Mouse (Mus musculus) hindbrain, postnatal 0 days (tissue): ENCODE measurements around the gene Ciao2a. TPM values are rescaled to one million over a fixed set of nuclear protein-coding genes. Genes with fewer than 3 reads are reported as not detected.

Source experiments
- ATAC-seq: fragments of 200-750 bp; cut with Nextera tagmentation; 2 replicates; pipeline ENCODE4 v1.8.0; 2017; ENCODE audit warnings: mild to moderate bottlenecking, moderate TSS enrichment, moderate library complexity
- DNase-seq: peaks from one replicate; pipeline ENCODE4 v3.0.0-alpha.2; 2015; ENCODE audit warnings: low spot score
- H3K27ac ChIP-seq: fragments of 300-500 bp; sonication (generic); 2 replicates; pipeline ENCODE4 v1.5.1; 2014; ENCODE audit warnings: mild to moderate bottlenecking
- H3K27me3 ChIP-seq: fragments of 300-500 bp; sonication (generic); 2 replicates; pipeline ENCODE4 v1.6.1; 2014; ENCODE audit warnings: low read length, mixed read lengths; ENCODE audit not compliant: insufficient read depth
- H3K36me3 ChIP-seq: fragments of 300-500 bp; sonication (generic); 2 replicates; pipeline ENCODE4 v1.6.1; 2014; ENCODE audit warnings: low read length, mixed read lengths; ENCODE audit not compliant: insufficient read depth
- H3K4me1 ChIP-seq: fragments of 300-500 bp; sonication (generic); 2 replicates; pipeline ENCODE4 v1.6.1; 2014; ENCODE audit warnings: antibody characterized with exemption, low read length, mixed read lengths; ENCODE audit not compliant: insufficient read depth
- H3K4me2 ChIP-seq: fragments of 300-500 bp; sonication (generic); 2 replicates; pipeline ENCODE4 v1.6.1; 2014; ENCODE audit warnings: low read depth, mild to moderate bottlenecking, low read length, moderate library complexity, mixed read lengths
- H3K4me3 ChIP-seq: fragments of 300-500 bp; sonication (generic); 2 replicates; pipeline ENCODE4 v1.5.1; 2014; ENCODE audit warnings: low read length
- H3K9ac ChIP-seq: fragments of 300-500 bp; sonication (generic); replicated peaks from 2 replicates; pipeline ENCODE4 v1.6.1; 2014; ENCODE audit warnings: mild to moderate bottlenecking, low read length, moderate library complexity, mixed read lengths
- H3K9me3 ChIP-seq: fragments of 300-500 bp; sonication (generic); 2 replicates; pipeline ENCODE4 v1.6.1; 2016; ENCODE audit warnings: low read length, mixed read lengths
- CTCF ChIP-seq: IDR thresholded peaks from 2 replicates; pipeline ENCODE4 v1.5.1; 2016; ENCODE audit warnings: antibody characterized with exemption, control low read depth, low read depth
- WGBS: fragments of 180-500 bp; shearing (Covaris S2); extraction: QIAGEN DNeasy Blood & Tissue Kit; methylation state at CpG from one replicate; pipeline ENCODE4 v1.1.7; 2014; 5-methylcytosine and 5-hydroxymethylcytosine counted together
- polyA plus RNA-seq: library from polyadenylated mRNA; unstranded; fragments of >200 nt; fragmentation: Nextera tagmentation; extraction: Ambion mirVana; gene quantifications from 2 replicates; pipeline ENCODE4 v1.2.1, GENCODE M21; 2015
- total RNA-seq: library from RNA; depleted of rRNA; stranded (reverse); fragments of >200 nt; gene quantifications from 2 replicates; pipeline ENCODE4 v1.2.3, GENCODE M21; 2014

The Ciao2a gene
- total and polyA plus RNA-seq, 2 experiments from 2014 or later, result 25.5 to 77.6 TPM

- H3K4me3 ChIP-seq, result no peak overlapping the region
- no peak for TF ChIP-seq CTCF
- no peaks in the 10 kb centered on the region for H3K27me3 ChIP-seq
- no peaks in the 10 kb centered on the region for H3K9me3 ChIP-seq
- no peaks in the 10 kb centered on the region for H3K4me1 ChIP-seq
- ATAC-seq (no peak), DNase-seq (no peak)
- WGBS, result 88% methylated on average over 7 of the region's 7 CpGs
- H3K9ac ChIP-seq, result no peak overlapping the region
- no peak overlapping the region for H3K4me2 ChIP-seq
- peaks cover 40% of the 10 kb centered on the region for H3K36me3 ChIP-seq
- no peak overlapping the region for H3K27ac ChIP-seq
These were observed 11.8 kb downstream of the Ciao2a start for GRCm38 (mm10) chr9:66138193-66138592.

- H3K4me3 ChIP-seq, result no peak overlapping the region
- no peak overlapping the region for H3K27ac ChIP-seq
- WGBS, result 71% methylated on average over 1 of the region's 1 CpGs
- no peak for TF ChIP-seq CTCF
- H3K9ac ChIP-seq, result no peak overlapping the region
- no peak overlapping the region for H3K4me2 ChIP-seq
- H3K9me3 ChIP-seq, result no peaks in the 10 kb centered on the region
- DNase-seq (no peak), ATAC-seq (no peak)
- peaks cover 15% of the 10 kb centered on the region for H3K36me3 ChIP-seq
- no peaks in the 10 kb centered on the region for H3K27me3 ChIP-seq
- no peaks in the 10 kb centered on the region for H3K4me1 ChIP-seq
These were observed 15.9 kb downstream of the Ciao2a start for GRCm38 (mm10) chr9:66142265-66142664.

- Histone ChIP-seq H3K36me3 (peaks cover 14% of the 10 kb centered on the region), H3K4me1 (no peaks in the 10 kb centered on the region), H3K27ac (no peak overlapping the region), H3K9ac (no peak overlapping the region), H3K4me2 (no peak overlapping the region), H3K27me3 (no peaks in the 10 kb centered on the region), H3K9me3 (no peaks in the 10 kb centered on the region), H3K4me3 (no peak overlapping the region)
- peak; percentile 95 for TF ChIP-seq CTCF
- DNase-seq (peak; percentile 91), ATAC-seq (peak; percentile 70)
- WGBS, result 11% methylated on average over 6 of the region's 6 CpGs
These were observed 17.8 kb downstream of the Ciao2a start for GRCm38 (mm10) chr9:66144248-66144647.

GRCm38 (mm10) chr9:66146141-66146540 lies 19.7 kb downstream of the Ciao2a start:
- Histone ChIP-seq H3K9me3 (no peaks in the 10 kb centered on the region), H3K4me2 (no peak overlapping the region), H3K27ac (no peak overlapping the region), H3K9ac (no peak overlapping the region), H3K4me1 (no peaks in the 10 kb centered on the region), H3K36me3 (no peaks in the 10 kb centered on the region), H3K27me3 (no peaks in the 10 kb centered on the region), H3K4me3 (no peak overlapping the region)
- ATAC-seq (no peak), DNase-seq (no peak)
- no peak for TF ChIP-seq CTCF

- Histone ChIP-seq H3K9me3 (no peaks in the 10 kb centered on the region), H3K4me2 (no peak overlapping the region), H3K4me3 (no peak overlapping the region), H3K4me1 (no peaks in the 10 kb centered on the region), H3K9ac (no peak overlapping the region), H3K36me3 (no peaks in the 10 kb centered on the region), H3K27ac (no peak overlapping the region), H3K27me3 (no peaks in the 10 kb centered on the region)
- DNase-seq (no peak), ATAC-seq (no peak)
- no peak for TF ChIP-seq CTCF
- 71% methylated on average over 9 of the region's 9 CpGs for WGBS
These were observed 25.6 kb downstream of the Ciao2a start for GRCm38 (mm10) chr9:66152011-66152410.

GRCm38 (mm10) chr9:66153594-66153993 lies 27.2 kb downstream of the Ciao2a start:
- H3K4me1 ChIP-seq, result peaks cover 6% of the 10 kb centered on the region; the same call in 1 of the 2 replicates
- no peaks in the 10 kb centered on the region for H3K27me3 ChIP-seq
- no peak for TF ChIP-seq CTCF
- H3K9me3 ChIP-seq, result no peaks in the 10 kb centered on the region
- no peak overlapping the region for H3K4me3 ChIP-seq
- 90% methylated on average over 6 of the region's 6 CpGs for WGBS
- no peak overlapping the region for H3K9ac ChIP-seq
- no peak for ATAC-seq
- DNase-seq, result no peak
- H3K36me3 ChIP-seq, result no peaks in the 10 kb centered on the region
- no peak overlapping the region for H3K4me2 ChIP-seq
- no peak overlapping the region for H3K27ac ChIP-seq

- ATAC-seq, result no peak
- no peak overlapping the region for H3K27ac ChIP-seq
- 95% methylated on average over 9 of the region's 9 CpGs for WGBS
- H3K4me1 ChIP-seq, result peaks cover 6% of the 10 kb centered on the region; the same call in 1 of the 2 replicates
- no peaks in the 10 kb centered on the region for H3K36me3 ChIP-seq
- no peaks in the 10 kb centered on the region for H3K9me3 ChIP-seq
- H3K9ac ChIP-seq, result no peak overlapping the region
- no peak for TF ChIP-seq CTCF
- no peak overlapping the region for H3K4me3 ChIP-seq
- H3K4me2 ChIP-seq, result no peak overlapping the region
- DNase-seq, result no peak
- no peaks in the 10 kb centered on the region for H3K27me3 ChIP-seq
These were observed 27.6 kb downstream of the Ciao2a start for GRCm38 (mm10) chr9:66154013-66154412.
